Mouse (Mus musculus): Measurements from ENCODE around the gene Nek2.
A peak's percentile ranks its signal among the peaks of the same experiment; 100 is the strongest.

Nek2 gene

GRCm38 (mm10) chr1:191859847-191860246 lies 38.6 kb downstream of the Nek2 start:
- DNase-seq, result no peak

GRCm38 (mm10) chr1:191861247-191861646 lies 40.0 kb downstream of the Nek2 start:
- no peak for DNase-seq

GRCm38 (mm10) chr1:191863833-191864550 lies 42.7 kb downstream of the Nek2 start:
- DNase-seq, result peak; percentile 8 to 27

GRCm38 (mm10) chr1:191864551-191865027 lies 43.3 kb downstream of the Nek2 start:
- no peak for DNase-seq

- DNase-seq, result no peak
Observed at GRCm38 (mm10) chr1:191872076-191872710, 50.9 kb downstream of the Nek2 start.

- no peak for DNase-seq
Observed at GRCm38 (mm10) chr1:191875006-191875405, 53.8 kb downstream of the Nek2 start.

- no peak for DNase-seq
Observed at GRCm38 (mm10) chr1:191875683-191876305, 54.5 kb downstream of the Nek2 start.

- no peak for DNase-seq
Observed at GRCm38 (mm10) chr1:191877681-191878080, 56.4 kb downstream of the Nek2 start.

GRCm38 (mm10) chr1:191878518-191878921 lies 57.3 kb downstream of the Nek2 start:
- no peak for DNase-seq

GRCm38 (mm10) chr1:191880247-191880646 lies 59.0 kb downstream of the Nek2 start:
- no peak for DNase-seq

GRCm38 (mm10) chr1:191880921-191881609 lies 59.8 kb downstream of the Nek2 start:
- no peak for DNase-seq

- no peak for DNase-seq
Observed at GRCm38 (mm10) chr1:191881663-191882062, 60.4 kb downstream of the Nek2 start.

Measured in cerebellum, postnatal 36 days (tissue).